Mouse (Mus musculus): Measurements from ENCODE around the gene Cog4. TPM values are rescaled to one million over a fixed set of nuclear protein-coding genes. Genes with fewer than 3 reads are reported as not detected.
A peak's percentile ranks its signal among the peaks of the same experiment; 100 is the strongest.
"Not testable (repeated sequence)": the region's sequence is repeated elsewhere in the genome, so short reads cannot be mapped to it uniquely, and the experiment has no call there.

The Cog4 gene
- total and polyA plus RNA-seq, 3 experiments: 34.8 to 74.1 (median 66.2) TPM

DNA sequence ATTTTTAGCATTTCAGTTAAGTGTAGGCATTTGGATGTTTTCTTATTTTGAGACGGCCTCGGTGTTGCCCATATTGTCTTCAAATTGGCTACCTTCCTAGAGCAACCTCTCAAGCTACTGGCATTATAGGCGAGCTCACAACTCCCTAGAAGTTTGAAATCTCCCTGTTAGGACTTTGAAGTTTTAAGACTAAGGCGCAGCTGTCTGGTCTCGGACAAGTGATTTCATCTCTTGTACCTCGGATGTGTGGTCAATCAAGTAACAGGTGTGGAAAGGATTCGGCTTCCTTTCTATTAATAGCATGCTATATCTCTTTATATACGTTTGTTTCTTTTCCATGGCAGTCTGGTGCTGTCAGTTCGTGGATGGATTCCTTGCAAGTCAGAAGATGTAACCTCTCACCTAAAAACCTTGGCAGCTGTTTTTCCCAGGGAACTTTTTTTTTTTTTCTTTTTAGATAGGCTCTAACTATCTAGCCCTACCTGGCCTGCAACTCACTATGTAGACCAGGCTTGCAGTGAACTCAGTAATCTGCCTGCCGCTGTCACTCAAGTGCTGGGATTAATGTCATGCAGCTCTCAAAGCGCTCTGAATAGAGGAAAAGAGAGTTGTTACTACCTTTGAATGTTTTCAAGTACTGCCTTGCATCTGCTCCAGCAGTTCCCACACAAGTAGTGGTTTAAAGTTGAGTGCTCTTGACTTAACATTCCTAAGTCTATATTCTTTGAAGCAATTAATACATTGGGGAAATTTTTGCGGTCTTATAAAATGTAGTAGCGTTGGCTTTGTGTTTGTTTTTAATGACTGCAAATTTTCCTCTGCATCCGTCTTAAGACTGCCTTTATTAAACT, 1.5 kb downstream of the Cog4 start:
- WGBS: 31% methylated on average over 14 of the region's 14 CpGs
- TF ChIP-seq EP300 (IDR thresholded peaks at IDR 0.05; ENCODE audit: insufficient read depth, low read depth, low read length) (no peak), POLR2A (IDR thresholded peaks at IDR 0.05; ENCODE audit: insufficient read depth, low read depth, low read length) (no peak), CTCF (IDR thresholded peaks at IDR 0.05) (no peak)
- Histone ChIP-seq H3K27ac (peak overlapping the region; percentile 92; the same call in 1 of the 2 replicates), H3K27me3 (ENCODE audit: control insufficient read depth, insufficient read depth, low read length) (no peaks in the 10 kb centered on the region), H3K4me1 (ENCODE audit: control insufficient read depth, insufficient read depth, low read length) (peaks cover 5% of the 10 kb centered on the region), H3K79me2 (replicated peaks; ENCODE audit: control insufficient read depth, insufficient read depth, low read length) (peaks cover 3% of the 10 kb centered on the region), H3K4me3 (peak overlapping the region; percentile 83), H3K36me3 (ENCODE audit: control insufficient read depth, insufficient read depth, low read length) (peaks cover 14% of the 10 kb centered on the region), H3K9ac (ENCODE audit: low read depth, low read length) (no peak overlapping the region)
- no peak for DNase-seq
- intact Hi-C loops (cut with DNase I): loop anchor here (10.0 kb wide), 1 partner anchor 203 kb away; no protein-coding TSS in a partner anchor

DNA sequence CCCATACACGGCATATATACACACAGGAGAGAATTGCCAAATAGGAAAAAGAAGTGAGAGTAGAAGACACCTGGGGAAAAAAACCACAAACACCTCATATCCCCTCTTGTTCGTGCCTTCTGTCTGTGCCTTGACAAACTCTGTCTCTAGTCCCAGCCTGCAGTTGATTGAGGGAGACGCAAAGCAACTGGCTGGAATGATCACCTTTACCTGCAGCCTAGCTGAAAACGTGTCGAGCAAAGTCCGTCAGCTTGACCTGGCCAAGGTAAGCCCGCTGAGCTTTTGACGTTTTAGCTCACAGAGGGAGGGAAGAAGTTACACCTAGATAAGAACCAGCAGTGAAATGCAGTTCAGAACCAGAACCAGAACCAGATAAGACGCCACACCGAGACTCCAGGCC, 4.8 kb downstream of the Cog4 start:
- peaks cover 11% of the 10 kb centered on the region for H3K36me3 ChIP-seq (ENCODE audit: control insufficient read depth, insufficient read depth, low read length)
- H3K27ac ChIP-seq: no peak overlapping the region
- no peak for TF ChIP-seq EP300 (IDR thresholded peaks at IDR 0.05; ENCODE audit: insufficient read depth, low read depth, low read length)
- no peak for TF ChIP-seq CTCF (IDR thresholded peaks at IDR 0.05)
- TF ChIP-seq POLR2A (IDR thresholded peaks at IDR 0.05; ENCODE audit: insufficient read depth, low read depth, low read length): no peak
- no peaks in the 10 kb centered on the region for H3K27me3 ChIP-seq (ENCODE audit: control insufficient read depth, insufficient read depth, low read length)
- WGBS: 92% methylated on average over 10 of the region's 10 CpGs
- H3K4me3 ChIP-seq: no peak overlapping the region
- DNase-seq: no peak
- H3K4me1 ChIP-seq (ENCODE audit: control insufficient read depth, insufficient read depth, low read length): peaks cover 2% of the 10 kb centered on the region; the same call in 1 of the 2 replicates
- H3K79me2 ChIP-seq (replicated peaks; ENCODE audit: control insufficient read depth, insufficient read depth, low read length): no peaks in the 10 kb centered on the region
- intact Hi-C loops (cut with DNase I): no loop called here
- H3K9ac ChIP-seq (ENCODE audit: low read depth, low read length): no peak overlapping the region

DNA sequence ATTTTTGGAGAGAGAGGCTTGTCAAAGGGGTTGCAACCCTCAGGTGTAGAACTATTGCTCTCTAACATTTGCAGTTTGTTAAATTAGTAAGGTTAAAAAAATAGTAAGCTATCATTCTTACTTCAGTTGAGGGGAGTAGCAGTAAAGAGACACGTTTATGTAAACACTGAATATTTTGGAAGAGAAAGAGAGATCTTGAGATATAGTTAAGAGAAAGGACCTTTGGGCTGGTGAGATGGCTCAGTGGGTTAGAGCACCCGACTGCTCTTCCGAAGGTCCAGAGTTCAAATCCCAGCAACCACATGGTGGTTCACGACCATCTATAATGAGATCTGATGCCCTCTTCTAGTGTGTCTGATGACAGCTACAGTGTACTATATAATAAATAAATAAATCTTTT, 9.7 kb downstream of the Cog4 start:
- H3K27me3 ChIP-seq (ENCODE audit: control insufficient read depth, insufficient read depth, low read length); H3K27ac ChIP-seq; H3K9ac ChIP-seq (ENCODE audit: low read depth, low read length); H3K36me3 ChIP-seq (ENCODE audit: control insufficient read depth, insufficient read depth, low read length); H3K79me2 ChIP-seq (replicated peaks; ENCODE audit: control insufficient read depth, insufficient read depth, low read length); DNase-seq; H3K4me1 ChIP-seq (ENCODE audit: control insufficient read depth, insufficient read depth, low read length); intact Hi-C loops (cut with DNase I); H3K4me3 ChIP-seq: not testable (repeated sequence)
- WGBS: 85% methylated on average over 4 of the region's 4 CpGs

DNA sequence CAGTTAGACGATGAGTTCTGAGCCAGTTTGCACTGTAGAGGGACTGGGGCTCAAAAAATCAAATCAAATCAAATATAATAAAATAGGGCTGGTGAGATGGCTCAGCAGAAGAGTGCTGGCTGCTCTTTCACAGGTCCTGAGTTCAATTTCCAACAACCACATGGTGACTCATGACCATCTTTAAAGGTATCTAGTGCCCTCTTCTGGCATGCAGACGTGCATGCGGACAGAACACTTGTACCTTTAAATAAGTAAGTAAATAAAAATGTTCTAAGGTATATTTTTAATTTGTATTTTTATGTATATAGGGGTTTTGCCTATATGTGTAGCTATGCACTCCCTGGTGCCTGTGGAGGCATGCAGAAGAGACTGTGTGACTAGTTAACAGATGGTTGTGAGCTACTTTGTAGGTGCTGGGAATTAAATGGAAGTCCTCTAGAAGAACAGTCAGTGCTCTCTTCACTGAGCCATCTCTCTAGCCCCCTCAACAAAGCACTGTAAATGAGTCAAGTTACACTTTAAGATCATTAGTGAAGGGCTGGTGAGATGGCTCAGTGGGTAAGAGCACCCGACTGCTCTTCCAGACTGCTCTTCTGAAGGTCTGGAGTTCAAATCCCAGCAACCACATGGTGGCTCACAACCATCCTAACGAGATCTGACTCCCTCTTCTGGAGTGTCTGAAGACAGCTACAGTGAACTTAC, 10.5 kb downstream of the Cog4 start:
- Histone ChIP-seq H3K79me2 (replicated peaks; ENCODE audit: control insufficient read depth, insufficient read depth, low read length) (no peaks in the 10 kb centered on the region), H3K27ac (no peak overlapping the region), H3K36me3 (ENCODE audit: control insufficient read depth, insufficient read depth, low read length) (peaks cover 6% of the 10 kb centered on the region), H3K9ac (ENCODE audit: low read depth, low read length) (no peak overlapping the region), H3K27me3 (ENCODE audit: control insufficient read depth, insufficient read depth, low read length) (no peaks in the 10 kb centered on the region), H3K4me3 (no peak overlapping the region), H3K4me1 (ENCODE audit: control insufficient read depth, insufficient read depth, low read length) (no peaks in the 10 kb centered on the region)
- no peak for DNase-seq
- 71% methylated on average over 5 of the region's 5 CpGs for WGBS
- no peak for TF ChIP-seq EP300 (IDR thresholded peaks at IDR 0.05; ENCODE audit: insufficient read depth, low read depth, low read length)
- TF ChIP-seq CTCF (IDR thresholded peaks at IDR 0.05): peak; percentile 65
- intact Hi-C loops (cut with DNase I): no loop called here

DNA sequence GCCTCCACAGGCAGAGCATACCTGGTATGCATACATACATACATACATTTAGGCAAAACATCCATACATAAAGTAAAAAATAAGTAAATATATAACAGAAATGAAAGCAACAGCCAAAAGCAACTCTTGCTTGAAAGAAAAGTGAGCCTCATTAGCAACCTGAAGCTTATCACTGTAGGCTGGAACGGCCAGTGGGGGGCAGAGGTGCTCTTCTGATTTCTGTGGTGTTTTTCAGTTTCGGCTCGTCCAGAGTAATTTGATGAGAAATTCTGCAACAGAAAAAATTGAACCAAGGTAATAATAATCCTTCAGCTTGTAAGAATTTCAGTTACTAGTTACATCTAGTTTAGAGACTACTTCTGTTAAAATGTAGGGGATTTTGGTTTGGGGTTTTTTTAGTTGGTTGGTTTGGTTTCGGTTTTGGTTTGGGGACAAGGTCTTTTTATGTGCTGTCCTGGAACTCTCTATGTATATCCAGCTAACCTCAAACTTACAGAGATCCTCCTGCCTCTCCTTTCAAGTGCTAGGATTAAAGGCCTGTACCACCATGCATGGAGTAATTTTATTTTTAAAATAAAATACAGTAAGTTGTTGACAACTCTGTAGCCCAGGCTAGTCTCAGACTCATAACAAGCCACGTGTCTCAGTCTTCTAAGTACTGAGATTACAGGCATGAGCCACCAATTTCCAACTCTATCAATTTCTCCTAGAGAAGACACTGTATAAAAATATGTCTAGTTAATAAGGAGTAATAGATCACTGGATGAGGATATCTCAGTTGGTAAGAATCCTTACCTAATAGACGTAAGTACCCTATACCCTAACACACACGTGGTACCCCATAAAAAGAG, 13.5 kb downstream of the Cog4 start:
- TF ChIP-seq POLR2A (IDR thresholded peaks at IDR 0.05; ENCODE audit: insufficient read depth, low read depth, low read length) (no peak), CTCF (IDR thresholded peaks at IDR 0.05) (peak; percentile 64)
- no peak overlapping the region for H3K9ac ChIP-seq (ENCODE audit: low read depth, low read length)
- H3K27ac ChIP-seq: no peak overlapping the region
- no peak overlapping the region for H3K4me3 ChIP-seq
- peaks cover 4% of the 10 kb centered on the region for H3K36me3 ChIP-seq (ENCODE audit: control insufficient read depth, insufficient read depth, low read length)
- H3K79me2 ChIP-seq (replicated peaks; ENCODE audit: control insufficient read depth, insufficient read depth, low read length): no peaks in the 10 kb centered on the region
- no peaks in the 10 kb centered on the region for H3K27me3 ChIP-seq (ENCODE audit: control insufficient read depth, insufficient read depth, low read length)
- no peak for DNase-seq
- intact Hi-C loops (cut with DNase I): no loop called here
- 65% methylated on average over 7 of the region's 7 CpGs for WGBS
- no peaks in the 10 kb centered on the region for H3K4me1 ChIP-seq (ENCODE audit: control insufficient read depth, insufficient read depth, low read length)

DNA sequence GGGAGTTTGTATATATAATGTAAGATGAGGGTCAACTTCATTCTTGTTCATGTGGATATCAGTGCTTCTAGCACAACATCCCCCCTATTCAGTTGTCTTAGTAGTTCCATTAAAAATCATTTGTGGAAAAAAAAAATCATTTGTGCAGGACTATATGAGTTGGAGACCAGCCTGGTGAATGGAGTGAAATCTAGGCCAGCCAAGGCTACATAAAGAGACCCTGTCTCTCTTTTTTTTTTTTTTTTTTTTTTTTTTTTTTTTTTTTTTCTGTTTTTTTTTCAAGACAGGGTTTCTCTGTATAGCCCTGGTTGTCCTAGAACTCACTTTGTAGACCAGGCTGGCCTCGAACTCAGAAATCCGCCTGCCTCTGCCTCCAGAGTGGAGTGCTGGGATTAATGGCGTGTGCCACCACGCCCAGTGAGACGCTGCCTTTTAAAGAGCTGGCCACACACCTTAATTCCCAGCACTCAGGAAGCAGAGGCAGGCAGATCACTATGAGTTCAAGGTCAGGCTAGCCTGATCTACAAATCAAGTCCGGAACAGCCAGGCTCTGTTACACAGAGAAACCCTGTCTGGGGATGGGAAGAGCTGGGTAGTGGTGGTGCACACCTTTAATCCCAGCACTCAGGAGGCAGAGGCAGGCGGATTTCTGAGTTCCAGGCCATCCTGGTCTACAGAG, 15.1 kb downstream of the Cog4 start:
- H3K27ac ChIP-seq; H3K27me3 ChIP-seq (ENCODE audit: control insufficient read depth, insufficient read depth, low read length); H3K4me3 ChIP-seq; H3K9ac ChIP-seq (ENCODE audit: low read depth, low read length); DNase-seq; H3K36me3 ChIP-seq (ENCODE audit: control insufficient read depth, insufficient read depth, low read length); intact Hi-C loops (cut with DNase I); H3K4me1 ChIP-seq (ENCODE audit: control insufficient read depth, insufficient read depth, low read length); H3K79me2 ChIP-seq (replicated peaks; ENCODE audit: control insufficient read depth, insufficient read depth, low read length): not testable (repeated sequence)
- WGBS: 94% methylated on average over 7 of the region's 7 CpGs
